Mouse (Mus musculus): Measurements from ENCODE around the gene Cpox. TPM values are rescaled to one million over a fixed set of nuclear protein-coding genes. Genes with fewer than 3 reads are reported as not detected.

Cpox gene
- polyA plus RNA-seq, 1 experiment from 2014 or later = 40.9 TPM

DNA sequence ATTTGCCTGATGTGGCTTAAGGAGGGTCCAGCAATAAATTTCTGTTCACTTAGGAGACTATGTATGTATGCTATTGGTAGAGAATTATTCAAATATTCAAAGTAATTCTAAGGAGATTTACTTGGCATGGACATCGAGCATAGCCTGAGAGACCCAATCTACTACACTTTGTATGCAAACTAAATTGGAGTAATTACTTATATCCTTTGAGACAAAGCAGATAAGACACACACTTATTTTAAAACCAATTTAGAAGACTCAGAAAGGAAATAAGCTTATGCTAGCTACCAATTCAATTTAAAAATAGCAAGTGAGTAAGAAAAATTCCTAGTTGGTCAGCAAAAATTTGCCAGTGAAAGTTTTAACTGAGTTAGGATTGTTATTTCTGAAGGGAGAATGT lies 93.0 kb downstream of the Cpox start, which contains the start of gene Olfr172:
Gene Olfr172, minus strand, starts transcription at position 101 of the 400 bp plus-strand sequence.
- Histone ChIP-seq H3K4me3 (replicated peaks; ENCODE audit: low read depth, low read length) (no peak within 1 kb of the TSS), H3K4me2 (ENCODE audit: low read length) (no peak within 1 kb of the TSS), H3K9ac (ENCODE audit: low read depth, low read length) (no peak within 1 kb of the TSS), H3K27me3 (ENCODE audit: insufficient read depth, low read length) (no peaks in the 10 kb centered on the region), H3K4me1 (replicated peaks; ENCODE audit: insufficient read depth, low read length) (no peaks in the 10 kb centered on the region), H3K27ac (no peak within 1 kb of the TSS), H3K9me3 (replicated peaks; ENCODE audit: low read length) (no peaks in the 10 kb centered on the region), H3K36me3 (ENCODE audit: insufficient read depth, low read length) (no peaks in the 10 kb centered on the region)
- no peak for DNase-seq (ENCODE audit: low spot score)
- no peak for ATAC-seq (replicated peaks; ENCODE audit: low FRiP score, low read depth)
- 69% methylated on average over 1 of the region's 1 CpGs for WGBS
- TF ChIP-seq CTCF (IDR thresholded peaks at IDR 0.05; ENCODE audit: low read depth) = no peak

Small RNA genes within 50 kb of the gene (microRNA-seq; reads per million reads assigned to microRNA genes)
- gene Gm27564 = not detected

Other genes starting within 250 kb of the Cpox start
- 93.6 and 93.8 TPM in 2 replicates for gene St3gal6, start 146.0 kb upstream of the Cpox start, polyA plus RNA-seq (2015; fragmentation: Nextera tagmentation; extraction: Ambion mirVana)
- not detected in 2 replicates for gene Gm813, start 53.3 kb upstream of the Cpox start, polyA plus RNA-seq (2015; fragmentation: Nextera tagmentation; extraction: Ambion mirVana)
- gene E330017A01Rik, start 31.6 kb upstream of the Cpox start, polyA plus RNA-seq (2015; fragmentation: Nextera tagmentation; extraction: Ambion mirVana) = not detected in 2 replicates
- gene Gpr15, start 48.8 kb downstream of the Cpox start, polyA plus RNA-seq (2015; fragmentation: Nextera tagmentation; extraction: Ambion mirVana) = not detected in 2 replicates
- 101 and 106 TPM in 2 replicates for gene Cldnd1, start 57.6 kb downstream of the Cpox start, polyA plus RNA-seq (2015; fragmentation: Nextera tagmentation; extraction: Ambion mirVana)
- not detected in 2 replicates for gene Olfr172, start 92.9 kb downstream of the Cpox start, polyA plus RNA-seq (2015; fragmentation: Nextera tagmentation; extraction: Ambion mirVana)
- not detected in 2 replicates for gene Olfr173, start 130.0 kb downstream of the Cpox start, polyA plus RNA-seq (2015; fragmentation: Nextera tagmentation; extraction: Ambion mirVana)
- gene Olfr175-ps1, start 156.5 kb downstream of the Cpox start, polyA plus RNA-seq (2015; fragmentation: Nextera tagmentation; extraction: Ambion mirVana) = not detected in 2 replicates
- not detected in 2 replicates for gene Olfr177, start 204.5 kb downstream of the Cpox start, polyA plus RNA-seq (2015; fragmentation: Nextera tagmentation; extraction: Ambion mirVana)
- gene Olfr178, start 221.8 kb downstream of the Cpox start, polyA plus RNA-seq (2015; fragmentation: Nextera tagmentation; extraction: Ambion mirVana) = not detected in 2 replicates

Measured in kidney, postnatal 0 days (tissue).